Mouse (Mus musculus): ENCODE measurements around the gene Scamp5. TPM values are rescaled to one million over a fixed set of nuclear protein-coding genes. Genes with fewer than 3 reads are reported as not detected.

Scamp5 gene
- total RNA-seq (2022), result 1 to 10 TPM in 1 of 4 experiments, under 1 TPM in 3; 0.34 to 1.3 (median 0.76) TPM

DNA sequence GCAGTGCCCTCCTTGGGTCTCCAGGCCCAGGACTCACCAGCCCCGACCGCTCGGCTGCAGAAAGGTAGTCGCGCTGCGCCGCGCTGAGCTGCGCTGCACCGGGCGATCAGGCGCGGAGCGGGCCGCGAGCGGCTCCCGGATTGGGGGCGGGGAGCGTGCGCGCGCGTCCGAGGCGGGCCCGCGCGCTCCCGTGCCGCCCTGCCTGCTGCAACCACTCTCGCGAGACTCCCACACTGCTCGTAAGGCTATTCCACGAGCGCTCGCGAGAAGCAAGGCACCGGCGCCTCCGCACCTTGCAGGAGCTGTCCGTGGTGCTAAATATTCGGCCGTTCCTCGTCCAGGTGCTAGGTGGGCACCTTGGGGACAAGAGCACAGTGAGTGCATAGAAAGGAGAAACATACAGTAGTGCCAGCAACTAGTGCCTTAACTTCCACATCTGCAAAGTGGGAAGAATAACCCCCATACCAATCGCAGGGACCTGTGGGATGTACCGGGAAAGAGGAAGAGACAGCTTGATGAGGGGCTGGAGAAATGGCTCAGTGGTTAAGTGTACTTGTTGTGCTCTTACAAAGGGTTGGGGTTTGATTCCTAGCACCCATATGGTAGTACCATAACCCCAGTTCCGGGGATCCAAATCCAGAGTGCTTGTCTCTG, at the start of gene Scamp5:
Gene Scamp5 (minus strand): TSS at position 165 of the 654 bp plus-strand sequence.
- peak; percentile 60 to 78 for DNase-seq (ENCODE audit: low spot score in 2 of 2)

GRCm38 (mm10) chr9:57517113-57517512, 49.3 kb upstream of the Scamp5 start:
- DNase-seq (ENCODE audit: low spot score in 2 of 2), result no peak

DNA sequence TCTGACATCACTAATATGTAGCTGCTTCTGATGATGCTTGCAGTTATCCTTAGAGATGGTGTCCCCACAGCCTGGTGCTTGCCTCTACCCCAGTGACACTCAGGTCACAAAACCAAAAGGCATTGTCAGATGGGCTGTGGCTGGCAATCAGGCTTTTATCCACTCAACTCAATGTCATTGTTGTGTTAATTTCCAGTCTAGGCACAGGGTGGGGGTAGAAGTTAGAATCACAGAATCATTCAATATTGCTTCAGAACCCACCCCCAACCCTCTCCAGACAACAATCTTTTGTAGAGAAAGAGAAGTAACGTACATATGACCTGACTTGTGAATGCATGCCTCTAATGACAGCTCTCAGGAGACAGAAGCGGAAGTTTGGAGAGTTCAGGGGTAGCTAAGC, 42.7 kb upstream of the Scamp5 start:
- DNase-seq (ENCODE audit: low spot score in 2 of 2), result no peak

DNA sequence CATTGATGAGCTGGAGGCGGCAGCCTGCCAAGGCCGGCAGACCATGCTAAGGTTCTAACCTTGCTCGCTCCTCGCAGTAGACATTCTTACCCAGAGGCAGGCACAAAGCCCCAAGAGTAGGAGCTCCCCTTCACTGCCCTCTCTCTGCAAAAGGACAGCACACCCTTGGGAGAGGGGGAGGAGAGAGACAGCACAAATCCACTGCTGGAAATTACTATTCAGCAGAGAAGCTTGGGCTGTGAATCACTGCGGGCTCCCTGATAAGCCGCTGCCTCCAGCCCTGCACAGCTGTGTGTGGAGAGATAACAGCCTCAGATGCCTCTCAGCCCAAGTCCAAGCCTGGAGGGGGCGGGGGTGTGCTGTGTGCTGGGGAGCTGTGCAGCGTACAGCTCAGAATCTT, 37.8 kb upstream of the Scamp5 start:
- DNase-seq (ENCODE audit: low spot score in 2 of 2), result no peak

- DNase-seq (ENCODE audit: low spot score in 2 of 2), result no peak
These were observed 37.0 kb upstream of the Scamp5 start for GRCm38 (mm10) chr9:57504891-57505290.

GRCm38 (mm10) chr9:57504381-57504700, 36.5 kb upstream of the Scamp5 start:
- no peak for DNase-seq (ENCODE audit: low spot score in 2 of 2)

- DNase-seq (ENCODE audit: low spot score in 2 of 2), result peak in 1 of 2 experiments; percentile 10
These were observed 35.9 kb upstream of the Scamp5 start, which contains the start of gene Rpp25 for GRCm38 (mm10) chr9:57503622-57504380. Rpp25 (plus strand) TSS chr9:57504026.

DNA sequence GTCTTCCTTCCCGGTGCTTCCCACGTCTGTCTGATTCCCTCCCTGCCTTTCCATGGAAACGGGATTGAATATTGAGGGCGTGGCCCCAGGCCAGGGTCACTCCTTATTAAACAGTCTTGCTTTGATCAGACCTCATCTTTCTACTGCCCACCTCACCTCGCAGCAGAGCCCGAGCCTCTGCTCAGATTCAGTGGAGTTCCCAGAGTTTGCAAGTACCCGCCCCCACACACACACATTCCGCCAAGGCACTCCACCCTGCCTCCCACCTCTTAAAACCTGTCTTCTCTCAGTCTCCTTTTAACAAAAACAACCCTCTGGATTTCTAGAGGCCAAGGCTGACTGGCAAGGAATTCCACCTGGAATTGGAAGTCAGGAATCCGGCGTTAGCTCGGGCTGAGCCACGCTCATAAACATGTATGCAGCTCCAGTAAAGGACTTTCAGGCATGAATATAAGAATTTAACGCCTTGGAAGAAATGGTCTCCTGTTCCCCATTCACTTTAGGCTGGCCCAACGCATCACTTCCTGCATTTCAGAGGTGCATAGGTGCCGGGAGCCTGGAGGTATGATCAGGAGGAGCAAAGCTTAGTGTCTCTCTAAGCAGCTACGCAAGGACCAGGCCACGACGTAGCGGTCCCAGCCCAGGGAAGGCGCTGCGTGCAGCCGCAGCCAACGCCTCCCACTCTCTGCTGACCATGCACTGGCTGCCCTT, 35.2 kb upstream of the Scamp5 start:
- DNase-seq (ENCODE audit: low spot score in 2 of 2), result no peak

GRCm38 (mm10) chr9:57501861-57502260, 34.0 kb upstream of the Scamp5 start:
- no peak for DNase-seq (ENCODE audit: low spot score in 2 of 2)

- DNase-seq (ENCODE audit: low spot score in 2 of 2), result no peak
These were observed 33.6 kb upstream of the Scamp5 start for GRCm38 (mm10) chr9:57501452-57501851.

DNA sequence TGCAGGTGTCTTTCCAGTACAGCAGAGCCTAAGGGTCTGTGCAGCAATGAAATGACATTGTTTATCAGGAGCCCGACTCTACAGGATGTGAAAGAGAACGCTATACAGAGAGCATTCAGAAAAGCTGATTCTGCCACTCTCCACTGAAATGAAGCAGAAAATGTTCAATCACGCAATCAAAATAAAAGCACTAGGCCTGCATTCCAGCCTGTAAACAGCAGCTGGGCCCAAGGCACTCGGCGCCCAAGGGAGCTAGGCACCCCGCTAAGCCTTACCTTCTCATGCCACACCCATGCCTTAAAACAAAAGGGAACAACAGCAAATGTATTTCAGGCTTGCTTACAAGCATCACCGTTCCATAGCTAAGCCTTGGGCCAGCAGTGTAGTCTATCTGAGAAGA, 30.7 kb upstream of the Scamp5 start:
- DNase-seq (ENCODE audit: low spot score in 2 of 2), result no peak

DNA sequence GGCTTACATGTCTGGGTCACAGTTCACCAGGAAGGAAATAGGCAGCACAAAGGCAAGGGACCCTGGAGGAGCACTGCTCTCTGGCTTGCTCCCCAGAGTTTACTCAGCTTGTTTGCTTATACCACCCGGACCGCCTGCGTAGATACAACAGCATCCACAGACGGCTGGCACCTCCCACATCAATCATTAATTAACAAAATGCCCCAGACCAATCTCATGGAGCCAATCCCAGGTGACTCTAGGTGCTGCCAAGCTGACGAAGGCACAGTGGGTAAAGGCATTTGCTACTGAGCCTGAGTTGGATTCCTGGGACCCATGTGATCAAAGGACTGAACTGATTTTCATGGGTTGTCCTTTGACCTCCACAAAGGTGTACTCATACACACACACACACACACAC, 29.4 kb upstream of the Scamp5 start:
- no peak for DNase-seq (ENCODE audit: low spot score in 2 of 2)

- no peak for DNase-seq (ENCODE audit: low spot score in 2 of 2)
These were observed 27.1 kb upstream of the Scamp5 start for GRCm38 (mm10) chr9:57494970-57495369.

GRCm38 (mm10) chr9:57493532-57493931, 25.7 kb upstream of the Scamp5 start:
- no peak for DNase-seq (ENCODE audit: low spot score in 2 of 2)

DNA sequence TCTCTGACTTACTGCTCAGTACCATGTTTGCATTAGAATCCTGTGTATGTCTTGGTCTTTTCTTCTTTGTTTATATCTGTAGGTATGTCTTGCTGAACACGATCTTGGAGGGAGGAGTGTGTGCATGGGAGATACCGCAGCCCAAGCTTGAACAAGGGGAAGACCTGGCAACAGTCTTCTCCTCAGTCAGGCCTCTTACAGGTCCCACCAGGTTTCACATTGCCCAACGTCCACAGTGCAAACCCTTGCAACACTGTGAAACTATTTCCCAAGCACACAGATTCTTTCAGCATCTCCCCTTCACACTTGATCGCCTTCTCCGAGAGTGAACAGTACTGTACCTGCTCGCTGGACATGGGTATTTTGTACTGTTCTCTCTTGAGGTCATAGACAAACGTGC, 19.9 kb upstream of the Scamp5 start:
- DNase-seq (ENCODE audit: low spot score in 2 of 2), result no peak

DNA sequence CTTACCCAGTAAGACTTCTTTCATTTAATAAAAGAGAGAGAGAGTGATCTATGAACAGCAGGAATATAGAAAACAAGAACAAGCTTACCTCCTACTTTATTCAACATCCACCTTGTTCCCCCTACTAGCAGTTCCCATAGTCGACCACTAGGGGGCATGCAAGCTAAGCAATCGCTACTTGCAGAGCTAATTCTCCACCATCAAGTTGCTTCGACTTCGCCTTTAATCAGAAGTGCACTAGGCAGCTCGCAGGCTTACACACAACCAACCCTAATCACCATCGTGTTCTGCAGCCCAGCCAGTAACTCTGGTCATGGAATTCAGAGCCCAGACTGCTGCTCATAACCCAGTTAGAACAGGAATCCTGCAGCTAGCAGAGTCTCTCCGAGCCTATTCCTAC, 17.9 kb upstream of the Scamp5 start:
- DNase-seq (ENCODE audit: low spot score in 2 of 2), result peak; percentile 37 to 41

DNA sequence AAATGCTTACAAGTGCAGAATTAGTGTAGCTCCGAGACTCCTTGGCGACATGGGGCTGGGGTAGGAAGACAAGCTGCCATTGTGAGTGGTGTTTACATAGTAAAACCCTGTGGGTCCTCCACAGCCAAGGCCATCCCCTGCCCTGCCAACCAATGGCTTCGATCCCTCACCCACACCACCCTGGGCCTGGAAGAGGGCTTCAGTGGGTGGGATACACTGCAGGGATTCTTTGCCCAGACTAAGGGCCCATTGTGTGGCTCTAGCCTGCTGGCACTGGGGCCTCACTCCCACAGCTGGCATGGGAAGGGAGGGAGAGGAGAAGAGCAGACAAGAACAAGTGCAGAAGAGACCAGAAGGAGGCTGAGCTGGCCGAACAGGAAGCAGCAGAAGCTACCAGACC, 1.1 kb upstream of the Scamp5 start:
- no peak for DNase-seq (ENCODE audit: low spot score in 2 of 2)

- no peak for DNase-seq (ENCODE audit: low spot score in 2 of 2)
These were observed 539 bp downstream of the Scamp5 start for GRCm38 (mm10) chr9:57467271-57467771.

DNA sequence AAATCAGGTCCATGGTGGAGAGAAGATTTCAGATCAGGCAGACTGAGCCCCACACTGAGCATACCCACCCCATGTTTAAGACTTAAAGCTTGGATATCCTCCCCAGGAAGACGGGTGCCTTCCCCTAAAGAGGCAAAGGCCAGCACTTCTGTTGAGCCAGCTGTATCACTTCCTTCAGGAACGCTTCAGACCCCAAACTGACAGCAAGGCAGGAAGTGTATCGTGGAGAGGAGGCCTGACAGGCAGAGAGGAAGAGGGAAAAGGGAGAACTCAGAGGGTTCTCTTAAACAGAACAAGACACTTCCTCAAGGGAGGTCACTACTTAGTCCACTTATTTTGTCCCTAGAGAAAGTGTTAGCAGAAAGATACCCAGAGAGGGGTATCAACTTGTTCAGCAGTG, 1.8 kb downstream of the Scamp5 start:
- no peak for DNase-seq (ENCODE audit: low spot score in 2 of 2)

- DNase-seq (ENCODE audit: low spot score in 2 of 2), result no peak
These were observed 5.0 kb downstream of the Scamp5 start for GRCm38 (mm10) chr9:57462866-57463265.

- no peak for DNase-seq (ENCODE audit: low spot score in 2 of 2)
These were observed 8.2 kb downstream of the Scamp5 start for GRCm38 (mm10) chr9:57459707-57460106.

- no peak for DNase-seq (ENCODE audit: low spot score in 2 of 2)
These were observed 14.3 kb downstream of the Scamp5 start for GRCm38 (mm10) chr9:57453516-57453915.

Data from gastrocnemius, adult 8-10 months (tissue).